Mouse (Mus musculus): ENCODE results near the gene Gm21885. TPM values are rescaled to one million over a fixed set of nuclear protein-coding genes. Genes with fewer than 3 reads are reported as not detected.

Gene Gm21885
- polyA plus RNA-seq, 1 experiment from 2014 or later: not detected

Other genes starting within 250 kb of the Gm21885 start
- 31.9 and 36.1 TPM in 2 replicates for gene Tob1, start 70.4 kb upstream of the Gm21885 start, polyA plus RNA-seq (2015; fragmentation: Nextera tagmentation; extraction: Ambion mirVana)
- gene Wfikkn2, start 35.9 kb upstream of the Gm21885 start, polyA plus RNA-seq (2015; fragmentation: Nextera tagmentation; extraction: Ambion mirVana): 2.2 and 3.1 TPM in 2 replicates
- gene Luc7l3, start 40.1 kb downstream of the Gm21885 start, polyA plus RNA-seq (2015; fragmentation: Nextera tagmentation; extraction: Ambion mirVana): 99.5 and 112 TPM in 2 replicates
- 11.2 and 11.5 TPM in 2 replicates for gene Ankrd40, start 46.1 kb downstream of the Gm21885 start, polyA plus RNA-seq (2015; fragmentation: Nextera tagmentation; extraction: Ambion mirVana)
- 5.0 and 7.0 TPM in 2 replicates for gene Abcc3, start 111.1 kb downstream of the Gm21885 start, polyA plus RNA-seq (2015; fragmentation: Nextera tagmentation; extraction: Ambion mirVana)
- gene Cacna1g, start 192.3 kb downstream of the Gm21885 start, polyA plus RNA-seq (2015; fragmentation: Nextera tagmentation; extraction: Ambion mirVana): 10.2 and 10.3 TPM in 2 replicates
- 0.19 and 0.37 TPM in 2 replicates for gene Spata20, start 204.3 kb downstream of the Gm21885 start, polyA plus RNA-seq (2015; fragmentation: Nextera tagmentation; extraction: Ambion mirVana)
- gene Epn3, start 218.1 kb downstream of the Gm21885 start, polyA plus RNA-seq (2015; fragmentation: Nextera tagmentation; extraction: Ambion mirVana): 23.4 and 28.2 TPM in 2 replicates
- 4.3 and 5.1 TPM in 2 replicates for gene Mycbpap, start 239.9 kb downstream of the Gm21885 start, polyA plus RNA-seq (2015; fragmentation: Nextera tagmentation; extraction: Ambion mirVana)